Mouse (Mus musculus): ENCODE measurements at regions not wholly inside any gene's neighbourhood (a gene's known extent, or its start where the extent isn't known, plus 50 kb on each side); places are given as distances from the start of the nearest gene placed in this dataset.
A peak's percentile ranks its signal among the peaks of the same experiment; 100 is the strongest.

DNA sequence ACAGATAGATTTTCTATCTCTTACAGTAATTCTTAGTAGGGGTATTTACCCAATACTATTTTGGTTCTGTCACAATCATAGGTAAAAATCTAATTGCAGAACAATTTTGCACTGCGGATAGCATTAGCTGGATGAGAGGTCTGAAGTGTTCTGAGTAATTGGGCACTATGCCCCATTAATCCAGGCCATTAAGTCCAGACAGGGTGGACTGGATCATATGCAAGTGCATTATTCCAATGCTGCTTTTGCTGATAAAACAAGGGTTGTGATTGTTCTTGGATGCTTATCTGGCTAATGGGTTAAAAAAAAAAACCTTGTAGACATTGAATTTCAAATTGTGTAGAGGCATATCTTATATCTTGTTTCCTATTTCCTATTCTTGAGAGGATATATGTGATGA, 1732.6 kb upstream of the Gm6569 start:
- H3K4me2 ChIP-seq (replicated peaks) = no peak overlapping the region
- H3K9me3 ChIP-seq = no peaks in the 10 kb centered on the region
- H3K36me3 ChIP-seq = no peaks in the 10 kb centered on the region
- no peak overlapping the region for H3K27ac ChIP-seq (replicated peaks)
- no peak overlapping the region for H3K9ac ChIP-seq (replicated peaks)
- no peaks in the 10 kb centered on the region for H3K27me3 ChIP-seq
- no peak overlapping the region for H3K4me3 ChIP-seq
- 76% methylated on average over 1 of the region's 1 CpGs for WGBS
- no peak for ATAC-seq (replicated peaks)
- no peaks in the 10 kb centered on the region for H3K4me1 ChIP-seq

- no peak for ATAC-seq (replicated peaks)
- Histone ChIP-seq H3K36me3 (no peaks in the 10 kb centered on the region), H3K4me2 (replicated peaks) (no peak overlapping the region), H3K9ac (replicated peaks) (no peak overlapping the region), H3K4me3 (no peak overlapping the region), H3K27me3 (no peaks in the 10 kb centered on the region), H3K9me3 (no peaks in the 10 kb centered on the region), H3K4me1 (no peaks in the 10 kb centered on the region), H3K27ac (replicated peaks) (no peak overlapping the region)
- WGBS = 46% methylated on average over 4 of the region's 4 CpGs
These were observed 1728.4 kb upstream of the Gm6569 start for GRCm38 (mm10) chr15:72105830-72106413.

DNA sequence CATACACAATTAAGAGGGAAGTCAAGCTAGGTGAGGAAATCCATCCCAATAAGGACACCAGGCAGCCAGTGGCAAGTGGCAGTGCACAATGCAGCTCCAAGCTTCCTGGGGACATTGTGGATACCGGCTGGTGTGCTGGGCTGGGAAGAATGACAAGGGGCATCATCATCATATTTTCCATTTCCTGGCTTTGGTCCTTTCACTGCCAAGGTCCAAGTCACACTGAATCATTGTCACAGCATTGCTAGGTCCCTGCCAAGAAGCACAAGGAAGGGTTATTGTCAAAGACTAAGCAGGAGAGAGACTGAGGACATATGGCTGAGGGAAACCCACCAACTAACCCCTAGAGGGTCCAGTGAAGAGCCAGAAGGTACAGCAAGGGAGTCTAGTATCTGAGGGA, 1723.8 kb upstream of the Gm6569 start:
- H3K27me3 ChIP-seq = no peaks in the 10 kb centered on the region
- no peaks in the 10 kb centered on the region for H3K9me3 ChIP-seq
- no peak overlapping the region for H3K4me2 ChIP-seq (replicated peaks)
- no peak overlapping the region for H3K9ac ChIP-seq (replicated peaks)
- H3K27ac ChIP-seq (replicated peaks) = no peak overlapping the region
- H3K36me3 ChIP-seq = no peaks in the 10 kb centered on the region
- ATAC-seq (replicated peaks) = no peak
- no peaks in the 10 kb centered on the region for H3K4me1 ChIP-seq
- WGBS = 85% methylated on average over 1 of the region's 1 CpGs
- H3K4me3 ChIP-seq = no peak overlapping the region

DNA sequence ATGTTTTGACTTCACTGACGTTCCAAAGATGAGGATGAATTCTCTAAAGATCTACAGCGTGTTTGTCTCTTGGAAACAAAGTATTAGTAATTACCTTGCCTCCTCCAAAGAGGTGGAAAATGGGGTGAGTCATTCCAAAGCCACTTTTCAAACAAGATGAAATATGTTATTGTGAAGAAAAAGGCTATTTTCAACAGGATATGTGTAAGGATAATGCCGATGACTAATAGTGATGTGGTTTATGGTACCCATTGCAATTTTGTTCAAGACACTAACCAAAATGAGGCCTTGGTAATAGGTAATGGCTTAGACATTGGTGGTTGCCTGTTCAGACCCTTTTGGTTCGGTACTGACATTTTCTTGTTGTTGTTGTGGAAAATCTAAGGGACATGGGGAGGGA, 1717.6 kb upstream of the Gm6569 start:
- no peak for ATAC-seq (replicated peaks)
- 84% methylated on average over 4 of the region's 4 CpGs for WGBS
- Histone ChIP-seq H3K4me1 (no peaks in the 10 kb centered on the region), H3K4me3 (no peak overlapping the region), H3K4me2 (replicated peaks) (no peak overlapping the region), H3K27ac (replicated peaks) (no peak overlapping the region), H3K36me3 (no peaks in the 10 kb centered on the region), H3K9ac (replicated peaks) (no peak overlapping the region), H3K9me3 (no peaks in the 10 kb centered on the region), H3K27me3 (no peaks in the 10 kb centered on the region)

- ATAC-seq (replicated peaks) = no peak
- no peak overlapping the region for H3K4me3 ChIP-seq
- H3K27ac ChIP-seq (replicated peaks) = no peak overlapping the region
- H3K9ac ChIP-seq (replicated peaks) = no peak overlapping the region
- no peaks in the 10 kb centered on the region for H3K4me1 ChIP-seq
- WGBS = 82% methylated on average over 8 of the region's 8 CpGs
- no peak overlapping the region for H3K4me2 ChIP-seq (replicated peaks)
- H3K9me3 ChIP-seq = no peaks in the 10 kb centered on the region
- H3K36me3 ChIP-seq = no peaks in the 10 kb centered on the region
- H3K27me3 ChIP-seq = no peaks in the 10 kb centered on the region
These were observed 1700.1 kb upstream of the Gm6569 start for GRCm38 (mm10) chr15:72134226-72134625.

GRCm38 (mm10) chr15:72135992-72136617, 1698.3 kb upstream of the Gm6569 start:
- Histone ChIP-seq H3K4me3 (no peak overlapping the region), H3K9me3 (no peaks in the 10 kb centered on the region), H3K27me3 (no peaks in the 10 kb centered on the region), H3K4me2 (replicated peaks) (no peak overlapping the region), H3K9ac (replicated peaks) (no peak overlapping the region), H3K4me1 (no peaks in the 10 kb centered on the region), H3K36me3 (no peaks in the 10 kb centered on the region), H3K27ac (replicated peaks) (no peak overlapping the region)
- 67% methylated on average over 4 of the region's 4 CpGs for WGBS
- ATAC-seq (replicated peaks) = no peak

DNA sequence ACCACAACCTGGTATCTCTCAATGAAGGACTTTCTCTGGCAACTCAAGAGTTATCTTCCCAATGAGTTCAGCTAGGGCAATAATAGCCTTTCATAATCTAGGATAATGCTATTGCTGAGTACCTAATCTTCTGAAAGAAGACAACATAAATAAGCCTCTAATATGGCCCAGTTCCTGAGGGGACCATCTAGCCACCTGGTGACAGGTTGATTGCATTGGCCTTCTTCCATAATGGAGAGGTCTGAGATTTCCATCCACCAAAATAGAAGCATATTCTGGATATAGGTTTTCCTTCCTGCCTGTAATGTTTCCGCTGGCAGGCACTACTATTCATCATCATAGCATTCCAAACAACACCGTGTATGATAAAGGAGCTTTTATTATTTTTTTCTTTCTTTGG, 1694.2 kb upstream of the Gm6569 start:
- Histone ChIP-seq H3K4me2 (replicated peaks) (no peak overlapping the region), H3K27me3 (no peaks in the 10 kb centered on the region), H3K36me3 (no peaks in the 10 kb centered on the region), H3K9me3 (no peaks in the 10 kb centered on the region), H3K27ac (replicated peaks) (no peak overlapping the region), H3K4me1 (no peaks in the 10 kb centered on the region), H3K4me3 (no peak overlapping the region), H3K9ac (replicated peaks) (no peak overlapping the region)
- 92% methylated on average over 2 of the region's 2 CpGs for WGBS
- no peak for ATAC-seq (replicated peaks)

GRCm38 (mm10) chr15:72150581-72150980, 1683.8 kb upstream of the Gm6569 start:
- no peaks in the 10 kb centered on the region for H3K36me3 ChIP-seq
- no peaks in the 10 kb centered on the region for H3K9me3 ChIP-seq
- H3K9ac ChIP-seq (replicated peaks) = no peak overlapping the region
- H3K4me3 ChIP-seq = no peak overlapping the region
- no peak for ATAC-seq (replicated peaks)
- H3K4me1 ChIP-seq = no peaks in the 10 kb centered on the region
- H3K4me2 ChIP-seq (replicated peaks) = no peak overlapping the region
- no peak overlapping the region for H3K27ac ChIP-seq (replicated peaks)
- 92% methylated on average over 6 of the region's 6 CpGs for WGBS
- H3K27me3 ChIP-seq = no peaks in the 10 kb centered on the region

DNA sequence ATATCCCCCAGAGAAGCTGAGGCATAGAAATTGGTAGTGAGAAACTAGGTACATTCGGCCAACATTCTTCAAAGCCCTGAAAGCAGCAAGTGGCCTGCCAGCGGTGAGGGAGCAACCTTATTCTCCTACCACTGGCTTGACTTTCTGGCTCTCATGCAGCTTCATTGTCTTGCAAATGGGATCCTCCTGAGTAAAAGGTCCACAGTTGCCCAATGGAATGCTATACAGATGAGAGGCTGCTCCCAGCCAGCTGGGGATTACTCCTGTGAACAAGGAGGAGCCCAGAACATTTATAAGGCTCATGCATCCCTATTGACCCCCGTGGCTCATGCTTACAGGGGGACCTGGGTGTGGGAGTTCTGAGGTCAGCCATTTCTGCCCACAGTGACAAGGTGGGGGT, 1675.9 kb upstream of the Gm6569 start:
- Histone ChIP-seq H3K4me1 (no peaks in the 10 kb centered on the region), H3K9ac (replicated peaks) (no peak overlapping the region), H3K9me3 (no peaks in the 10 kb centered on the region), H3K4me2 (replicated peaks) (no peak overlapping the region), H3K36me3 (no peaks in the 10 kb centered on the region), H3K27me3 (no peaks in the 10 kb centered on the region), H3K4me3 (no peak overlapping the region), H3K27ac (replicated peaks) (no peak overlapping the region)
- WGBS = 54% methylated on average over 3 of the region's 3 CpGs
- no peak for ATAC-seq (replicated peaks)

GRCm38 (mm10) chr15:72200861-72201260, 1633.5 kb upstream of the Gm6569 start:
- Histone ChIP-seq H3K36me3 (no peaks in the 10 kb centered on the region), H3K27me3 (no peaks in the 10 kb centered on the region), H3K9me3 (no peaks in the 10 kb centered on the region), H3K27ac (replicated peaks) (no peak overlapping the region), H3K4me1 (peaks cover 6% of the 10 kb centered on the region; the same call in 1 of the 2 replicates), H3K9ac (replicated peaks) (no peak overlapping the region), H3K4me2 (replicated peaks) (no peak overlapping the region), H3K4me3 (no peak overlapping the region)
- ATAC-seq (replicated peaks) = no peak
- 17% methylated on average over 3 of the region's 3 CpGs for WGBS

DNA sequence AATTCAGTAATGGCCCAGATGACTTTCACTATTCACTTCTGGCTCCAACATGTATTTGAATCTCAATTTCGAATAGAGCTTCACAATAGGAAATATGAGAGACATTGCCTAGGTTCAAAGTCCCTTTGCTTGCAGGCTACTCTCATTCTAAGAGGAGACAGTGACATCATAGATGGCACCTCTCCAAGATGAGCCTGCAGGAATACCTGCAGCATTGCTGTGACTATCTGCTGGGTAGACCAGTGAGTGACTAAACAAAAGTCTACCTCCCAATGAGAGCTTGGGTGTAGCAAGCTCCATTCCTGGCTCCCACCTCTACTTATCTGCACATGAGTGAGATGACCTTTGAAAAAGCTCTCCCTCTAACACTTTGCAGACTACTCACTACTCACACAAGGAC, 1632.6 kb upstream of the Gm6569 start:
- Histone ChIP-seq H3K4me3 (no peak overlapping the region), H3K27me3 (no peaks in the 10 kb centered on the region), H3K9ac (replicated peaks) (no peak overlapping the region), H3K4me1 (peaks cover 6% of the 10 kb centered on the region; the same call in 1 of the 2 replicates), H3K36me3 (no peaks in the 10 kb centered on the region), H3K27ac (replicated peaks) (no peak overlapping the region), H3K4me2 (replicated peaks) (no peak overlapping the region), H3K9me3 (no peaks in the 10 kb centered on the region)
- WGBS = 64% methylated on average over 1 of the region's 1 CpGs
- ATAC-seq (replicated peaks) = no peak

DNA sequence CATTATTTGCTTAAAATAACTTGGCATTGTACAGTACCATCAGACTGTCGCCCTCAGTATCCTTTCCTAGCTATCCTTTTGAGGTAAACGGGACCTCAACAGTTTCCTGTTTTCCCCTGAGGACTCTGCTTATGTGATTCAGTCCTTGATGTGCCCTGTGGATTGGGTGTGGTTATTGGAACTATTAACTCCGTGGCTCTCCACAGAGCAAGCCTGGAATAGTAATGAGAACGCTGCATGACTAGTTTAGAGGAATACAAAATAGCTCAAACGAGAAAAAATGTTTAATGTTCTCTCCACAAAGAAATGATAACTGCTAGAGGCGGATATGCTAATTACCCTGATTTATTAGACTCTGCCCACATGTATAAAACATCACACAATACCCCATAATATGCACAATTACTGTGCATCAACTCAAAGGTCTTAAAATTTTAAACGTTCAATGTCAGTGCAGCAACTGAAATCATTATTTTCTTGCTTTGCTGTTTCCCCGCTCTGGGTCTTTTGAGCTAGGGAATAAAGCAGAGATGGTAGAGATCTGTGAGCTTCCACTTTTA, 1629.0 kb upstream of the Gm6569 start:
- WGBS = 48% methylated on average over 8 of the region's 8 CpGs
- peaks cover 6% of the 10 kb centered on the region; the same call in 1 of the 2 replicates for H3K4me1 ChIP-seq
- no peaks in the 10 kb centered on the region for H3K27me3 ChIP-seq
- no peak for ATAC-seq (replicated peaks)
- no peak overlapping the region for H3K27ac ChIP-seq (replicated peaks)
- no peak overlapping the region for H3K4me3 ChIP-seq
- H3K4me2 ChIP-seq (replicated peaks) = no peak overlapping the region
- H3K9me3 ChIP-seq = no peaks in the 10 kb centered on the region
- H3K9ac ChIP-seq (replicated peaks) = no peak overlapping the region
- no peaks in the 10 kb centered on the region for H3K36me3 ChIP-seq

DNA sequence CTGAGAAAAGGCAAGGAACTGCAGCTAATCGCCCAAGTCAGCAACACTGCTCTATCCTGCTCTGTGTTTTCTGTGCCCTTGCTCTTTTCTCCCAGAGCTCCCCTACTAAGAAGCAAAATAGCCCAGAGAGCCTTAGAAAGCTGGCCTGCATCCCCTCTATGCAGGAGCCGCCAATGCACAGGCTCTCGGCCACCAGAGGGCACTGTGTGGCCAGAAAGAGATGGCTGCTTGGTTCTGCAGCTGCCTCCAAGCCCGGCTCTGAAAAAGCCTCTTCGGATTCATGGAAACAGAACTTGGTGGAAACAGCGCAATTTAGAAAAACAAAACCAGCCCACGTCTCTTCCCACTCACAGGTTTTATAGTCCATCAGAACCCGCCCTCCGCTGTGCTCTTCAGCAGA, 1628.4 kb upstream of the Gm6569 start:
- H3K27ac ChIP-seq (replicated peaks) = no peak overlapping the region
- no peaks in the 10 kb centered on the region for H3K27me3 ChIP-seq
- H3K4me2 ChIP-seq (replicated peaks) = no peak overlapping the region
- no peaks in the 10 kb centered on the region for H3K9me3 ChIP-seq
- no peaks in the 10 kb centered on the region for H3K36me3 ChIP-seq
- 11% methylated on average over 9 of the region's 9 CpGs for WGBS
- peak; percentile 95 for ATAC-seq (replicated peaks)
- H3K4me1 ChIP-seq = peaks cover 6% of the 10 kb centered on the region; the same call in 1 of the 2 replicates
- H3K9ac ChIP-seq (replicated peaks) = no peak overlapping the region
- no peak overlapping the region for H3K4me3 ChIP-seq

Data from forebrain, embryonic 15.5 days (tissue).